Mouse (Mus musculus) CH12.LX (cell line): ENCODE data around the gene Ttc7b. TPM values are rescaled to one million over a fixed set of nuclear protein-coding genes. Genes with fewer than 3 reads are reported as not detected.

Experiments used
- DNase-seq: peaks from one replicate; pipeline ENCODE4 v3.0.0-alpha.2; 2013; ENCODE audit errors: extremely low read depth
- H3K27ac ChIP-seq: 2 replicates; pipeline ENCODE4 v1.5.1; 2012; ENCODE audit warnings: low read depth, mild to moderate bottlenecking, control low read depth, moderate library complexity; ENCODE audit not compliant: insufficient read depth
- H3K27me3 ChIP-seq: replicated peaks from 2 replicates; pipeline ENCODE3; 2012; ENCODE audit warnings: inconsistent platforms
- H3K36me3 ChIP-seq, 2 experiments: replicated peaks in 1 of 2; 2 replicates each; pipeline versions ENCODE3 to v1.6.1; 2012; ENCODE audit warnings: inconsistent platforms in 1 of 2, low read length in 1 of 2, mild to moderate bottlenecking in 1 of 2, mixed read lengths in 1 of 2, moderate library complexity in 1 of 2; ENCODE audit not compliant: control insufficient read depth in 1 of 2, insufficient read depth in 1 of 2
- H3K4me1 ChIP-seq, 2 experiments: 2 replicates each; pipeline ENCODE4 v1.6.1; 2012; ENCODE audit warnings: inconsistent platforms in 1 of 2, moderate library complexity in 1 of 2; ENCODE audit not compliant: insufficient read depth in 2 of 2, control insufficient read depth in 1 of 2
- H3K4me2 ChIP-seq: 2 replicates; pipeline ENCODE4 v1.6.1; 2012; ENCODE audit warnings: low read depth, mild to moderate bottlenecking, control low read depth; ENCODE audit not compliant: poor library complexity, insufficient read depth, severe bottlenecking
- H3K4me3 ChIP-seq, 3 experiments: fragments of 150-350 bp in 1 of 3; sonication (generic) in 1 of 3; replicated peaks in 1 of 3; 2 replicates each; pipeline versions ENCODE3 to v1.5.1; 2011 to 2012; ENCODE audit warnings: low read depth in 2 of 3, low read length in 2 of 3, mild to moderate bottlenecking in 2 of 3, moderate library complexity in 2 of 3, control low read depth in 1 of 3, improper control_type of control experiment in 1 of 3, inconsistent platforms in 1 of 3, mixed read lengths in 1 of 3; ENCODE audit not compliant: poor library complexity in 1 of 3
- H3K79me2 ChIP-seq: replicated peaks from 2 replicates; pipeline ENCODE4 v1.6.1; 2012; ENCODE audit warnings: mild to moderate bottlenecking, moderate library complexity; ENCODE audit not compliant: control insufficient read depth, poor library complexity, insufficient read depth, severe bottlenecking; ENCODE audit errors: extremely low read depth
- H3K9ac ChIP-seq: 2 replicates; pipeline ENCODE4 v1.6.1; 2012; ENCODE audit warnings: low read depth, mild to moderate bottlenecking, control low read depth, moderate library complexity; ENCODE audit not compliant: insufficient read depth
- H3K9me3 ChIP-seq: replicated peaks from 2 replicates; pipeline ENCODE3; 2012; ENCODE audit warnings: low read length, inconsistent platforms, mixed read lengths
- CHD1 ChIP-seq: IDR thresholded peaks from 2 replicates; pipeline ENCODE4 v1.6.1; 2012; ENCODE audit warnings: low read depth, low read length, improper control_type of control experiment, inconsistent platforms
- CHD2 ChIP-seq: IDR thresholded peaks from 2 replicates; pipeline ENCODE4 v1.6.1; 2011; ENCODE audit warnings: low read length, improper control_type of control experiment
- CTCF ChIP-seq, 2 experiments: IDR thresholded peaks in 1 of 2; conservative IDR thresholded peaks in 1 of 2; 2 replicates each; pipeline ENCODE4 v1.5.1; 2011 to 2012; ENCODE audit warnings: low read depth in 2 of 2, low read length in 2 of 2, improper control_type of control experiment in 1 of 2, inconsistent platforms in 1 of 2, mild to moderate bottlenecking in 1 of 2, moderate library complexity in 1 of 2
- E2F4 ChIP-seq: IDR thresholded peaks from 2 replicates; pipeline ENCODE4 v1.6.1; 2011; ENCODE audit warnings: low read depth, low read length, improper control_type of control experiment; ENCODE audit not compliant: insufficient replicate concordance
- ETS1 ChIP-seq: conservative IDR thresholded peaks from 2 replicates; pipeline ENCODE4 v1.6.1; 2012; ENCODE audit warnings: low read depth, mild to moderate bottlenecking, inconsistent platforms, low read length, improper control_type of control experiment, moderate library complexity
- GABPA ChIP-seq: IDR thresholded peaks from 2 replicates; pipeline ENCODE4 v1.6.1; 2012; ENCODE audit warnings: low read depth, low read length, improper control_type of control experiment, inconsistent platforms; ENCODE audit not compliant: insufficient replicate concordance
- HCFC1 ChIP-seq: IDR thresholded peaks from 2 replicates; pipeline ENCODE4 v1.6.1; 2012; ENCODE audit warnings: low read depth, mild to moderate bottlenecking, inconsistent platforms, low read length, improper control_type of control experiment
- MAFK ChIP-seq: IDR thresholded peaks from 2 replicates; pipeline ENCODE4 v1.6.1; 2011; ENCODE audit warnings: low read length, improper control_type of control experiment; ENCODE audit not compliant: insufficient replicate concordance
- MAX ChIP-seq: IDR thresholded peaks from 2 replicates; pipeline ENCODE4 v1.6.1; 2011; ENCODE audit warnings: low read length, improper control_type of control experiment
- MAZ ChIP-seq: IDR thresholded peaks from 2 replicates; pipeline ENCODE4 v1.6.1; 2012; ENCODE audit warnings: low read depth, mild to moderate bottlenecking, inconsistent platforms, low read length, improper control_type of control experiment, moderate library complexity
- MEF2A ChIP-seq: IDR thresholded peaks from 2 replicates; pipeline ENCODE4 v1.6.1; 2014; ENCODE audit warnings: low read depth, mild to moderate bottlenecking, inconsistent platforms, low read length, improper control_type of control experiment, borderline replicate concordance
- MXI1 ChIP-seq: IDR thresholded peaks from 2 replicates; pipeline ENCODE4 v1.6.1; 2011; ENCODE audit warnings: mild to moderate bottlenecking, low read depth, low read length, improper control_type of control experiment
- MYC ChIP-seq: IDR thresholded peaks from 2 replicates; pipeline ENCODE4 v1.6.1; 2011; ENCODE audit warnings: low read depth, mild to moderate bottlenecking, improper control_type of control experiment, low read length
- NRF1 ChIP-seq: IDR thresholded peaks from 2 replicates; pipeline ENCODE4 v1.6.1; 2014; ENCODE audit warnings: low read depth, mild to moderate bottlenecking, inconsistent platforms, low read length, improper control_type of control experiment, moderate library complexity
- PAX5 ChIP-seq: IDR thresholded peaks from 2 replicates; pipeline ENCODE4 v1.6.1; 2012; ENCODE audit warnings: low read length, inconsistent platforms, mixed read lengths
- POLR2AphosphoS2 ChIP-seq: IDR thresholded peaks from 2 replicates; pipeline ENCODE4 v1.6.1; 2011; ENCODE audit warnings: low read depth, low read length, improper control_type of control experiment
- RAD21 ChIP-seq: IDR thresholded peaks from 2 replicates; pipeline ENCODE4 v1.6.1; 2011; ENCODE audit warnings: low read depth, mild to moderate bottlenecking, low read length, improper control_type of control experiment, moderate library complexity
- RCOR1 ChIP-seq: conservative IDR thresholded peaks from 2 replicates; pipeline ENCODE4 v1.6.1; 2012; ENCODE audit warnings: low read depth, mild to moderate bottlenecking, inconsistent platforms, low read length, improper control_type of control experiment
- SMC3 ChIP-seq: IDR thresholded peaks from 2 replicates; pipeline ENCODE4 v1.6.1; 2011; ENCODE audit warnings: low read depth, low read length, improper control_type of control experiment
- TBP ChIP-seq: conservative IDR thresholded peaks from 2 replicates; pipeline ENCODE4 v1.6.1; 2011; ENCODE audit warnings: low read depth, low read length, improper control_type of control experiment
- TCF12 ChIP-seq: IDR thresholded peaks from 2 replicates; pipeline ENCODE4 v1.6.1; 2014; ENCODE audit warnings: low read depth, mild to moderate bottlenecking, inconsistent platforms, low read length, improper control_type of control experiment
- UBTF ChIP-seq: IDR thresholded peaks from 2 replicates; pipeline ENCODE4 v1.6.1; 2012; ENCODE audit warnings: low read depth, mild to moderate bottlenecking, inconsistent platforms, low read length, improper control_type of control experiment, moderate library complexity
- ZMIZ1 ChIP-seq: IDR thresholded peaks from 2 replicates; pipeline ENCODE4 v1.6.1; 2012; ENCODE audit warnings: low read depth, mild to moderate bottlenecking, inconsistent platforms, low read length, improper control_type of control experiment
- dilution Hi-C: fragments of 300-500 bp; cut with MboI; formaldehyde crosslinking; loops from 2 replicates; pipeline ENCODE4 v1.14.3; 2020; ENCODE audit warnings: low sequenced_read_pairs; ENCODE audit not compliant: extremely low pct_unique_long_range_greater_than_20kb, extremely low pct_ligation_motif_present
- in situ Hi-C: fragments of 300-500 bp; cut with MboI; formaldehyde crosslinking; loops from 3 replicates; pipeline ENCODE4 v1.14.3; 2019; ENCODE audit warnings: low sequenced_read_pairs, low pct_ligation_motif_present, low pct_unique_long_range_greater_than_20kb, mixed read lengths
- polyA plus RNA-seq: library from polyadenylated mRNA; unstranded; fragments of >175 nt; gene quantifications from 2 replicates; pipeline ENCODE4 v1.2.1, GENCODE M21; 2012; ENCODE audit warnings: low read depth; ENCODE audit not compliant: insufficient read length
- total RNA-seq, 2 experiments: library from RNA; depleted of rRNA; stranded (reverse); fragments of 300-350 nt in 1 of 2; fragments of >200 nt in 1 of 2; gene quantifications; 2 replicates each; pipeline ENCODE4 v1.2.3; 2012 to 2014

The Ttc7b gene
- total and polyA plus RNA-seq, 3 experiments: 7.8 to 18.3 (median 12.7) TPM

DNA sequence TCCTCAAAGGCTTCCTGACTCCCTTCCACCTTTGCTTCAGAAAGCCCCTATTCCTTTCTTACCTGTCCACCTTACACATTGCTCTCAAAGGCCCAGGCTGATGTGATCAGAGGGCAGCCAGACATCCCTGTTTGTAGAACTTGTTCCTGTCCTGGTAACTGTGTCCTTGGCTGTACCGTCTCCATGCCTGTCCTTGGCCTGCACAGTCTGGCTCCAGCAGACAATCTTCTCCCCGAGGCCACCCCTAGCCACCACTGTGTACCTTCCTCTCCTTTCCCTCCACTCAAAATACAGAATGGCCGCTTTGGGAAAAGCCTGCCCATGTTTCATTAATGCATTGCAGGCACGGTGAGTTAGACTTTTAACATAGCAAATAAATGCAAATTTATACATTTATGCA, 199.1 kb downstream of the Ttc7b start:
- Histone ChIP-seq H3K27me3 (no peaks in the 10 kb centered on the region), H3K36me3 (peaks cover 0 to 15% of the 10 kb centered on the region in 2 experiments), H3K4me3 (no peak overlapping the region), H3K4me1 (peaks cover 69 to 99% of the 10 kb centered on the region in 2 experiments), H3K79me2 (no peaks in the 10 kb centered on the region), H3K4me2 (no peak overlapping the region), H3K9ac (no peak overlapping the region), H3K27ac (no peak overlapping the region), H3K9me3 (no peaks in the 10 kb centered on the region)
- dilution Hi-C loops (no loop called here), in situ Hi-C loops (no loop called here)
- TF ChIP-seq UBTF (no peak), MAX (no peak), ETS1 (no peak), CTCF (conservative IDR thresholded peaks at IDR 0.05 in 1 of 2, IDR thresholded peaks at IDR 0.05 in 1 of 2; ENCODE audit: low read depth in 2 of 2, low read length in 2 of 2) (no peak), NRF1 (no peak), TCF12 (no peak), ZMIZ1 (no peak), MYC (no peak), TBP (no peak)
- DNase-seq: no peak

GRCm38 (mm10) chr12:100319746-100320145, 200.9 kb downstream of the Ttc7b start:
- no peak for DNase-seq
- no peak overlapping the region for H3K4me3 ChIP-seq
- no peak overlapping the region for H3K27ac ChIP-seq
- no peaks in the 10 kb centered on the region for H3K9me3 ChIP-seq
- peaks cover 0 to 19% of the 10 kb centered on the region in 2 experiments for H3K36me3 ChIP-seq
- dilution Hi-C loops (no loop called here), in situ Hi-C loops (no loop called here)
- TF ChIP-seq CHD1 (no peak), CTCF (conservative IDR thresholded peaks at IDR 0.05 in 1 of 2, IDR thresholded peaks at IDR 0.05 in 1 of 2; ENCODE audit: low read depth in 2 of 2, low read length in 2 of 2) (no peak), MEF2A (no peak), HCFC1 (no peak), MXI1 (no peak), PAX5 (no peak), E2F4 (no peak), MAFK (no peak), GABPA (no peak), RCOR1 (no peak), POLR2AphosphoS2 (no peak), RAD21 (no peak), MAZ (no peak), SMC3 (no peak), TCF12 (no peak), NRF1 (no peak), CHD2 (no peak)
- H3K79me2 ChIP-seq: no peaks in the 10 kb centered on the region
- no peak overlapping the region for H3K4me2 ChIP-seq
- H3K4me1 ChIP-seq: peaks cover 51 to 84% of the 10 kb centered on the region in 2 experiments
- H3K9ac ChIP-seq: no peak overlapping the region
- H3K27me3 ChIP-seq: no peaks in the 10 kb centered on the region
